Mouse (Mus musculus) brain, embryonic 14.5 days (tissue): ENCODE measurements around the gene Htra3.

Experiments used
- CTCF ChIP-seq: fragments of 200-500 bp; IDR thresholded peaks from 2 replicates; pipeline ENCODE4 v1.5.1; 2012; ENCODE audit warnings: inconsistent platforms, mild to moderate bottlenecking, moderate library complexity, borderline replicate concordance; ENCODE audit not compliant: insufficient read depth, insufficient read length; ENCODE audit errors: extremely low read depth
- POLR2A ChIP-seq: fragments of 200-500 bp; IDR thresholded peaks from 2 replicates; pipeline ENCODE4 v1.6.1; 2012; ENCODE audit warnings: mild to moderate bottlenecking, inconsistent platforms, borderline replicate concordance; ENCODE audit not compliant: poor library complexity, insufficient read depth, insufficient read length, severe bottlenecking; ENCODE audit errors: extremely low read depth

GRCm38 (mm10) chr5:35608559-35608958 lies 71.0 kb downstream of the Htra3 start:
- TF ChIP-seq POLR2A (no peak), CTCF (no peak)
